Comparison of ENCODE assay signal across 25 mouse cellular contexts in the genomic region with DNA sequence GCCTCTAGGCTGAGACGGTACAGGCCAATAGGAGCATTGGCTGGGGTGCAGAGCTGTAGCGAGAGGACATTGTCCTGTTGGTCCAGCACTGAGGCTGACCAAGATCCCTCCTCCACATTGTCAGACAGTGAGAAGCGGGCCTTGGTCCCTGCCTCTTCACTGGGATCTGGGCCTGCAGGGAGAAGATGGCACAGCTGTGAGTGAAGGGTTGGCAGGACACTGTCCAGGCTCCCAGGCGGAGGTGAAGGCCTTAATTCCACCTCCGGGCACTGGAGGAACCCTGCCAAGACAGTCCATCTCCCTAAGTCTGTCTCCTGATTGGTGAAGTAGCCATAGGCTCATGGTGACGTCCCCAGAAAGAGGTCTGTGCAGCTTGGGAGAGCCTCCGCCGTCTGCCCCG. TPM values are rescaled to one million over a fixed set of nuclear protein-coding genes. Genes with fewer than 3 reads are reported as not detected.
DNase-seq lines count a peak whose midpoint lies in the region; ATAC-seq and TF ChIP-seq lines count a peak whose summit lies in the region.
"Had no signal": no experiment of that assay in that cellular context is flagged by ENCODE, and none has a peak within 500 bp of the region (broad histone marks: within the 10 kb centered on the region; RNA-seq: fewer than 3 reads in every experiment).

No protein-coding gene starts in this region.

- H3K4me3 ChIP-seq in gastrocnemius, adult 2 months = peak overlapping the region; percentile 15; the same call in 1 of the 2 replicates
- no peak overlapping the region for H3K4me3 ChIP-seq in heart, embryonic 14.5 days (ENCODE audit: control insufficient read depth in 1 of 2, insufficient read depth in 1 of 2, low read depth in 1 of 2, low read length in 2 of 2)
- H3K4me3 ChIP-seq in lung, embryonic 14.5 days (ENCODE audit: low read depth, low read length) = no peak overlapping the region
- H3K4me3 ChIP-seq in stomach, postnatal 0 days (ENCODE audit: low read depth, low read length) = no peak overlapping the region
- no peak overlapping the region for H3K4me3 ChIP-seq in layer of hippocampus, adult 2 months
- H3K4me3 ChIP-seq: forebrain, embryonic 12.5 days; hindbrain, embryonic 13.5 days; midbrain, embryonic 15.5 days; neural tube, embryonic 15.5 days had no signal

- H3K4me1 ChIP-seq in heart, embryonic 14.5 days (ENCODE audit: control insufficient read depth in 2 of 2, insufficient read depth in 2 of 2, low read length in 2 of 2) = peaks cover 52 to 70% of the 10 kb centered on the region in 2 experiments
- peaks cover 27% of the 10 kb centered on the region for H3K4me1 ChIP-seq in lung, embryonic 14.5 days (ENCODE audit: insufficient read depth)
- peaks cover 11% of the 10 kb centered on the region; the same call in 1 of the 2 replicates for H3K4me1 ChIP-seq in stomach, postnatal 0 days (replicated peaks; ENCODE audit: control insufficient read depth, insufficient read depth)

- no peak for TF ChIP-seq EP300 in stomach, postnatal 0 days (optimal IDR thresholded peaks at IDR 0.05)

- no peaks in the 10 kb centered on the region for H3K27me3 ChIP-seq in heart, embryonic 14.5 days (ENCODE audit: control insufficient read depth, insufficient read depth, low read length)
- H3K27me3 ChIP-seq in lung, embryonic 14.5 days (ENCODE audit: insufficient read depth, low read length) = no peaks in the 10 kb centered on the region
- H3K27me3 ChIP-seq in stomach, postnatal 0 days (ENCODE audit: control insufficient read depth, insufficient read depth, low read length) = no peaks in the 10 kb centered on the region
- H3K27me3 ChIP-seq: forebrain, embryonic 12.5 days; hindbrain, embryonic 13.5 days; midbrain, embryonic 15.5 days; neural tube, embryonic 15.5 days; Patski had no signal

- H3K36me3 ChIP-seq in heart, embryonic 14.5 days (ENCODE audit: control insufficient read depth, insufficient read depth, low read length) = peaks cover 84% of the 10 kb centered on the region
- H3K36me3 ChIP-seq in lung, embryonic 14.5 days (ENCODE audit: insufficient read depth) = peaks cover 25% of the 10 kb centered on the region; the same call in 1 of the 2 replicates
- H3K36me3 ChIP-seq in stomach, postnatal 0 days (ENCODE audit: control insufficient read depth, insufficient read depth, low read length) = 0 out of 2 replicates have a peak, but pooled peaks cover 5% of the 10 kb centered on the region
- H3K36me3 ChIP-seq: forebrain, embryonic 12.5 days; hindbrain, embryonic 13.5 days; midbrain, embryonic 15.5 days; neural tube, embryonic 15.5 days had no signal

- TF ChIP-seq CTCF in gastrocnemius, adult 2 months (IDR thresholded peaks at IDR 0.05) = no peak
- no peak for TF ChIP-seq CTCF in lung, embryonic 14.5 days (IDR thresholded peaks at IDR 0.05; ENCODE audit: low read depth)
- no peak for TF ChIP-seq CTCF in stomach, postnatal 0 days (IDR thresholded peaks at IDR 0.05; ENCODE audit: low read depth)
- TF ChIP-seq CTCF in layer of hippocampus, adult 2 months (conservative IDR thresholded peaks at IDR 0.05) = no peak

- peak overlapping the region; percentile 91 for H3K27ac ChIP-seq in gastrocnemius, adult 2 months
- peak overlapping the region; percentile 97 to 99 for H3K27ac ChIP-seq in heart, embryonic 14.5 days (replicated peaks in 1 of 2; ENCODE audit: control insufficient read depth in 1 of 2, insufficient read depth in 1 of 2, low read depth in 2 of 2, low read length in 2 of 2)
- peak overlapping the region; percentile 78; the same call in 1 of the 2 replicates for H3K27ac ChIP-seq in lung, embryonic 14.5 days (ENCODE audit: low read depth)
- H3K27ac ChIP-seq in stomach, postnatal 0 days (replicated peaks) = peak overlapping the region; percentile 59; the same call in 1 of the 2 replicates
- no peak overlapping the region for H3K27ac ChIP-seq in layer of hippocampus, adult 2 months
- H3K27ac ChIP-seq: forebrain, embryonic 12.5 days had no signal

- ATAC-seq in heart, embryonic 14.5 days (ENCODE audit: insufficient number of reproducible peaks, insufficient read depth, low FRiP score, low read depth) = no peak
- no peak for ATAC-seq in lung, embryonic 14.5 days (ENCODE audit: insufficient read depth)
- no peak for ATAC-seq in stomach, postnatal 0 days (ENCODE audit: low FRiP score, low TSS enrichment)
- ATAC-seq: CD4-positive, CD25-positive, alpha-beta regulatory T cell, adult 4 months; inflammation-experienced regulatory T-cells, adult 6 months had no signal

- H3K9ac ChIP-seq in heart, embryonic 14.5 days (ENCODE audit: low read length) = peak overlapping the region; percentile 74
- no peak overlapping the region for H3K9ac ChIP-seq in lung, embryonic 14.5 days
- no peak overlapping the region for H3K9ac ChIP-seq in stomach, postnatal 0 days (ENCODE audit: low read length)
- H3K9ac ChIP-seq: forebrain, embryonic 12.5 days; midbrain, embryonic 15.5 days; neural tube, embryonic 15.5 days had no signal

- intact Hi-C loops in gastrocnemius, adult 2 months (cut with DNase I) = loop anchor here (2.0 kb wide), 1 partner anchor 14 kb away; no protein-coding TSS in a partner anchor
- intact Hi-C loops in heart, postnatal 25 days (cut with DNase I) = no loop called here

- peak overlapping the region; percentile 52; the same call in 1 of the 2 replicates for H3K4me2 ChIP-seq in heart, embryonic 14.5 days (ENCODE audit: low read length)
- no peak overlapping the region for H3K4me2 ChIP-seq in lung, embryonic 14.5 days
- H3K4me2 ChIP-seq in stomach, postnatal 0 days (replicated peaks; ENCODE audit: low read depth) = no peak overlapping the region
- H3K4me2 ChIP-seq: forebrain, embryonic 12.5 days; hindbrain, embryonic 13.5 days; midbrain, embryonic 15.5 days; neural tube, embryonic 15.5 days had no signal

- WGBS in heart, embryonic 14.5 days = 77% methylated on average over 9 of the region's 9 CpGs
- 93% methylated on average over 9 of the region's 9 CpGs for WGBS in lung, embryonic 14.5 days
- WGBS in stomach, postnatal 0 days = 92% methylated on average over 9 of the region's 9 CpGs

- DNase-seq in gastrocnemius, adult 2 months = no peak
- no peak for DNase-seq in gastrocnemius, adult 18-20 months (ENCODE audit: low spot score)
- no peak for DNase-seq in heart, postnatal 25 days (ENCODE audit: low spot score)
- DNase-seq in lung, embryonic 14.5 days = no peak
- DNase-seq in lung, postnatal 10 days = no peak
- no peak for DNase-seq in stomach, postnatal 0 days (ENCODE audit: low spot score)
- no peak for DNase-seq in layer of hippocampus, adult 2 months (ENCODE audit: low spot score in 2 of 2)
- DNase-seq: cerebellum, adult 11 months; cerebellum, postnatal 14 days; gastrocnemius, postnatal 14 days; kidney, adult 2 months; kidney, postnatal 10 days; layer of hippocampus, postnatal 36 days; lung, postnatal 36 days; right cerebral cortex, postnatal 25 days; thymus, adult 18-20 months; thymus, postnatal 4 days had no signal

- H3K9me3 ChIP-seq in heart, embryonic 14.5 days (ENCODE audit: control insufficient read depth, low read length) = no peaks in the 10 kb centered on the region
- no peaks in the 10 kb centered on the region for H3K9me3 ChIP-seq in lung, embryonic 14.5 days (ENCODE audit: low read depth, low read length)
- H3K9me3 ChIP-seq in stomach, postnatal 0 days (ENCODE audit: control insufficient read depth, low read length) = no peaks in the 10 kb centered on the region
- H3K9me3 ChIP-seq: forebrain, embryonic 12.5 days; hindbrain, embryonic 13.5 days; midbrain, embryonic 15.5 days; neural tube, embryonic 15.5 days had no signal

RNA-seq across cellular contexts. Expression of a gene that starts 7.5 kb away (rescaled TPM):
- total RNA-seq in gastrocnemius, adult 2 months (2021) = 10 to 100 TPM; 44.2 to 55.4 TPM
- 10 to 100 TPM; 40.7 to 47.3 TPM for total RNA-seq in gastrocnemius, adult 18-20 months (2021)
- polyA plus RNA-seq in heart, embryonic 14.5 days (2014; fragmentation: Nextera tagmentation; extraction: Ambion mirVana) = 140 and 160 TPM in 2 replicates
- 100 to 1,000 TPM; 238 to 253 TPM for total RNA-seq in heart, postnatal 25 days (2021)
- 40.8 and 41.7 TPM in 2 replicates for polyA plus RNA-seq in lung, embryonic 14.5 days (2014; fragmentation: Nextera tagmentation; extraction: Ambion mirVana)
- polyA plus RNA-seq in stomach, postnatal 0 days (2015; fragmentation: Nextera tagmentation; extraction: Ambion mirVana) = 109 and 114 TPM in 2 replicates
- total RNA-seq in layer of hippocampus, adult 2 months (2021) = 10 to 100 TPM in 1 of 2 experiments, 1 to 10 TPM in 1; 9.8 to 14.0 TPM

Comparison
In these comparisons a context has a peak if more than half of its experiments do, and no peak if none do; other contexts are left out.
1. RNA of a gene that starts 7.5 kb away (total RNA-seq): 238 to 253 TPM in heart, postnatal 25 days; 44.2 to 55.4 TPM in gastrocnemius, adult 2 months, 40.7 to 47.3 TPM in gastrocnemius, adult 18-20 months and 9.8 to 14.0 TPM in layer of hippocampus, adult 2 months; every median in the first group is over 4 times any median in the second.